Comparison of ENCODE assay signal across 9 mouse cellular contexts in genomic region chr7:109719286-109719685, GRCm38 (mm10). TPM values are rescaled to one million over a fixed set of nuclear protein-coding genes. Genes with fewer than 3 reads are reported as not detected.
A peak's percentile ranks its signal among the peaks of the same experiment; 100 is the strongest.
DNase-seq lines count a peak whose midpoint lies in the region; ATAC-seq and TF ChIP-seq lines count a peak whose summit lies in the region.
"Had no signal": no experiment of that assay in that cellular context is flagged by ENCODE, and none has a peak within 500 bp of the region (broad histone marks: within the 10 kb centered on the region; RNA-seq: fewer than 3 reads in every experiment).

No protein-coding gene starts in this region.

- H3K27me3 ChIP-seq in liver, embryonic 14.5 days (ENCODE audit: control insufficient read depth, insufficient read depth, low read length): no peaks in the 10 kb centered on the region
- no peaks in the 10 kb centered on the region for H3K27me3 ChIP-seq in Patski

- in situ Hi-C loops in Patski (cut with MboI; ENCODE audit: low pct_unique_long_range_greater_than_20kb): loop anchor here (25.0 kb wide), 3 partner anchors 182 to 557 kb away; partner anchors contain the start of gene Zfp143

- TF ChIP-seq CTCF in liver, embryonic 14.5 days (IDR thresholded peaks at IDR 0.05; ENCODE audit: low read depth): peak; percentile 49
- peak; percentile 76 for TF ChIP-seq CTCF in Patski (IDR thresholded peaks at IDR 0.05)

- no peaks in the 10 kb centered on the region for H3K9me3 ChIP-seq in liver, embryonic 14.5 days (ENCODE audit: control insufficient read depth, low read length)

- no peak for TF ChIP-seq EP300 in liver, embryonic 14.5 days (IDR thresholded peaks at IDR 0.05; ENCODE audit: low read depth)

- POLR2A ChIA-PET in Patski (lab: Charles Lee): no interaction called here

- no peak overlapping the region for H3K27ac ChIP-seq in liver, embryonic 14.5 days

- H3K4me1 ChIP-seq in liver, embryonic 14.5 days (replicated peaks; ENCODE audit: control insufficient read depth in 2 of 2, insufficient read depth in 2 of 2, low read length in 1 of 2): no peaks in the 10 kb centered on the region
- H3K4me1 ChIP-seq: megakaryocyte, embryonic 14.5 days had no signal

- DNase-seq in gastrocnemius, adult 18-20 months (ENCODE audit: low spot score): peak; percentile 36
- no peak for DNase-seq in gastrocnemius, adult 8-10 months (ENCODE audit: low spot score in 2 of 2)
- DNase-seq in liver, embryonic 14.5 days (ENCODE audit: low read depth in 3 of 3, low spot score in 3 of 3): no peak
- no peak for DNase-seq in liver
- DNase-seq in Patski (ENCODE audit: low read depth, low spot score): no peak
- DNase-seq in heart, postnatal 4 days: peak; percentile 52
- peak; percentile 34 for DNase-seq in skeletal muscle tissue, adult 2 months (ENCODE audit: low read depth, low spot score)
- DNase-seq in natural killer cell, adult 2 months (ENCODE audit: low spot score in 2 of 2): no peak

- CTCF ChIA-PET in Patski (lab: Charles Lee): interaction anchor here (1.1 to 2.3 kb wide), 3 partner anchors 9 to 13 kb away, joined by 6 to 10 read pairs (median 7); no protein-coding TSS in a partner anchor

- no peak overlapping the region for H3K4me3 ChIP-seq in liver, embryonic 14.5 days (ENCODE audit: insufficient read depth in 1 of 2, low read depth in 2 of 2, low read length in 2 of 2)
- H3K4me3 ChIP-seq: megakaryocyte, embryonic 14.5 days had no signal

- WGBS in liver, embryonic 14.5 days (ENCODE audit: insufficient replicate concordance): 56% methylated on average over 9 of the region's 9 CpGs

- H3K36me3 ChIP-seq in liver, embryonic 14.5 days (replicated peaks; ENCODE audit: control insufficient read depth, insufficient read depth, low read depth): no peaks in the 10 kb centered on the region

- H3K9ac ChIP-seq in liver, embryonic 14.5 days (replicated peaks): no peak overlapping the region

- no peak for ATAC-seq in liver, embryonic 14.5 days (ENCODE audit: insufficient read depth)
- ATAC-seq in Patski: no peak

- no peak overlapping the region for H3K4me2 ChIP-seq in liver, embryonic 14.5 days (ENCODE audit: low read depth)

RNA-seq across cellular contexts. Expression of gene BC051019, which starts 4.4 kb away (rescaled TPM):
- not detected for total RNA-seq in gastrocnemius, adult 18-20 months (2021)
- total RNA-seq in gastrocnemius, adult 8-10 months (2022): not detected
- polyA plus RNA-seq in liver, embryonic 14.5 days (2012; rRNA removed): 0.03 and 0.07 TPM in 2 replicates
- polyA plus RNA-seq in liver, embryonic 14.5 days (2014; fragmentation: Nextera tagmentation; extraction: Ambion mirVana): 0.11 and 0.19 TPM in 2 replicates
- polyA plus RNA-seq in Patski (2021): 0.55 TPM
- not detected for total RNA-seq in heart, postnatal 4 days (2021)

RNA-seq across cellular contexts. Expression of gene Ascl3, which starts 12.2 kb away (rescaled TPM):
- not detected for total RNA-seq in gastrocnemius, adult 18-20 months (2021)
- total RNA-seq in gastrocnemius, adult 8-10 months (2022): not detected
- not detected in 2 replicates for polyA plus RNA-seq in liver, embryonic 14.5 days (2012; rRNA removed)
- not detected in 2 replicates for polyA plus RNA-seq in liver, embryonic 14.5 days (2014; fragmentation: Nextera tagmentation; extraction: Ambion mirVana)
- 0.19 TPM for polyA plus RNA-seq in Patski (2021)
- total RNA-seq in heart, postnatal 4 days (2021): not detected

RNA-seq across cellular contexts. Expression of gene Akip1, which starts 15.8 kb away (rescaled TPM):
- total RNA-seq in gastrocnemius, adult 18-20 months (2021): 10 to 100 TPM; 16.4 to 19.3 TPM
- total RNA-seq in gastrocnemius, adult 8-10 months (2022): 10 to 100 TPM; 15.6 to 26.7 (median 24.0) TPM
- 11.2 and 19.5 TPM in 2 replicates for polyA plus RNA-seq in liver, embryonic 14.5 days (2012; rRNA removed)
- polyA plus RNA-seq in liver, embryonic 14.5 days (2014; fragmentation: Nextera tagmentation; extraction: Ambion mirVana): 42.5 and 44.6 TPM in 2 replicates
- polyA plus RNA-seq in Patski (2021): 43.0 TPM
- 10 to 100 TPM; 22.8 to 25.2 TPM for total RNA-seq in heart, postnatal 4 days (2021)

RNA-seq across cellular contexts. Expression of gene St5, which starts 15.9 kb away (rescaled TPM):
- 1 to 10 TPM; 6.0 to 8.2 TPM for total RNA-seq in gastrocnemius, adult 18-20 months (2021)
- 1 to 10 TPM; 3.7 to 5.7 (median 4.7) TPM for total RNA-seq in gastrocnemius, adult 8-10 months (2022)
- polyA plus RNA-seq in liver, embryonic 14.5 days (2012; rRNA removed): 14.0 and 20.6 TPM in 2 replicates
- 13.8 and 18.0 TPM in 2 replicates for polyA plus RNA-seq in liver, embryonic 14.5 days (2014; fragmentation: Nextera tagmentation; extraction: Ambion mirVana)
- 183 TPM for polyA plus RNA-seq in Patski (2021)
- total RNA-seq in heart, postnatal 4 days (2021): 10 to 100 TPM; 55.3 to 56.0 TPM

RNA-seq across cellular contexts. Expression of gene Tmem9b, which starts 33.4 kb away (rescaled TPM):
- total RNA-seq in gastrocnemius, adult 18-20 months (2021): 10 to 100 TPM; 28.8 to 29.0 TPM
- total RNA-seq in gastrocnemius, adult 8-10 months (2022): 10 to 100 TPM; 28.9 to 32.9 (median 31.3) TPM
- polyA plus RNA-seq in liver, embryonic 14.5 days (2012; rRNA removed): 14.3 and 15.9 TPM in 2 replicates
- polyA plus RNA-seq in liver, embryonic 14.5 days (2014; fragmentation: Nextera tagmentation; extraction: Ambion mirVana): 40.8 and 41.0 TPM in 2 replicates
- polyA plus RNA-seq in Patski (2021): 58.3 TPM
- total RNA-seq in heart, postnatal 4 days (2021): 10 to 100 TPM; 33.8 to 35.8 TPM

Comparison
In these comparisons a context has a peak if more than half of its experiments do, and no peak if none do; other contexts are left out.
1. DNase-seq: peak in gastrocnemius, adult 18-20 months (single experiment), heart, postnatal 4 days (single experiment) and skeletal muscle tissue, adult 2 months (single experiment); none in gastrocnemius, adult 8-10 months (0 of 2), liver, embryonic 14.5 days (0 of 3), liver (single experiment), Patski (single experiment) and natural killer cell, adult 2 months (0 of 2).